Mouse (Mus musculus): ENCODE measurements at regions not wholly inside any gene's neighbourhood (a gene's known extent, or its start where the extent isn't known, plus 50 kb on each side); places are given as distances from the start of the nearest gene placed in this dataset.
A peak's percentile ranks its signal among the peaks of the same experiment; 100 is the strongest.

DNA sequence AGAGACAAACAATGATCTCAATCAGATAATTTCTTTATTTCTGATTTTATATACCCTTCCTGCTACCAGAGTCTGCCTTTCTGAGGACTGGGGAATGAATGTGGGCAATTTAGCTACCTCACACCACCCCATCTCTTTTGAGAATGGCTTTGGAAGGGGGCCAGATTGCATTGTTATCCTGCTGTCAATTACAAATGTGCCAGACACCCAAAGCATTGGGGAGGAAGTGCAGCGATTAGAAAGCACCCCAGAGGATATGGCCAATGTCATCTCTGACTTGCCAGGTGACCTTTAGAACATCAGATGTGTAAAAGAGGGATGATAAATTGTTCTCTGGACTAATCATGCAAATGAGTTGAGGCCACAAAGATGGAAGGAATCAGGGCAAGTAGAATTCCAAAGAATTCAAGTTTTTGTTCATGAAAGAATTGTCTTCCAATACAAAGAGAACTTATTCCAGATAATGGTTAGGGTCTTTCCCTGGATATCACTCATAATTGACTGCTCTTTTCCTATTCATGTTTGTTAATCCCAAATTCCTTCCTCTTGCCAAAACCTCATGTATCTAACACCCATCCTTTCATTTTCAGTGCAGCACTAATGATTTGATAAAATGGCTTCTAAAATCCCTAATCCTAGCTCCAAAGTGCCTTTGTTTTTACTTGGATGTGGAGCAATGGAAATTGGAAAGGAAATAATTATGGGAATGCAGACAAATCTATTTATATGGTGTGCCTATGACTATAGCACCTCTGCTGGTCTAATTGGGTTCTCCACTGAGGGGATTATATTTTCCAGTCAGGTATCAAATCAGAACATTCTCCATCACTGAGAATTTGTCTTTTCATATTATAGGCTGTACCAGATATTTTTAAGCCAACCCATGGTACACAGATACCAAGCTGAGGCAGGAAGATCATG lies 89.1 kb upstream of the Chl1 start:
- peak; percentile 46 to 51 for DNase-seq

DNA sequence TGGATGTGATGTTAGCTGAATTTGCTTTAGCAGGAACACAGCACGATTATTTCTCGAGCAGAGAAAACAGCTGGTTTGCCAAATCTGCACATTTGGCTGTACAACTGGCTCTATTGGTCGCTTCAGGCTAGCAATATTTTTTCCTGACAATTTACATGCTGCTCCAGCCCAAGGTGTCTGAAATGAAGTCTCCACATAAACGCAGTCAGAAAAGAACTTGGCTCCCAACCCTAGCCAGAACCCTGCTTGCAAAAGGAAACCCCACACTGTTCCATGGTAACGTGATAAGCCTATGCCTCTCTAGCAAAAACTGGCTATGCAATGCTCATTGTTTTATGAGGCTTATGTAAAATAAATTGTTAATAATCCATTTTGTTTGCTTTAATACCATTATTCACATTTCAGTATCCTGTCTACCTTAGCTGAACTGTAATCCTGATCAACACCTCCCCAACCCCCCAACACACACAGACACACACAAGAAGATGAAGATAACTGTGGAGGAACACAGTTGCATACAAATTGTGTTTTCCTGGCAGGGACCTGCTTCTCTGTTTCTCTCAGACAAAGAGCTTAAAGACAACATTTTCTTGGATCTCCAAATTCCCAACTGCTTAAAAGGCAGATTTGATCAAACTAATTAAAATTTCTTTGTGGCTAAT lies 79.3 kb upstream of the Chl1 start:
- DNase-seq = peak; percentile 14 to 22

DNA sequence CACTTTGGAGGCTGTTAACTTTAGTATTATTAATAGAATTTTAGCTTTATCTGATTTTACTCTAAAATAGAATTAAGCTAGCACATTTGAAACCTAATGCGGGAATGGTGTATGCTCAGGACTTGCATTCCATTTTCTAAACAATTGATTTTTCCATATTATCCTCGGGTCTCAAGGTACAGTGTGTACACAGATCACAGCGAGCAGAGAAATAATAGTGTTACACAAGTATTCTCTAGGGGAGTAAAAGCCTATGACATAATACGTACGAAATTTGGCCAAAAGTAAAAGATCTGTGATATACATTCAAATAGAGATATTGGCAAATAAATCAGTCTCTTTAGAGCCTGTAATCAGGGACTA lies 78.8 kb upstream of the Chl1 start:
- DNase-seq = no peak

Data from cerebellum, postnatal 10 days (tissue).